Mouse (Mus musculus) liver, adult 10 weeks (tissue): ENCODE results near the gene Slc12a5. TPM values are rescaled to one million over a fixed set of nuclear protein-coding genes. Genes with fewer than 3 reads are reported as not detected.

Experiments used
- polyA plus RNA-seq: library from polyadenylated mRNA; stranded (reverse); fragments of 350-450 nt; fragmentation: Illumina TruSeq; extraction: RNeasy Lipid Tissue Mini Kit (QIAGEN cat#74804); gene quantifications from one replicate; pipeline ENCODE4 v1.2.3, GENCODE M21; 2014; ENCODE audit warnings: low read depth, low replicate concordance

Slc12a5 gene
- 1.8 TPM for polyA plus RNA-seq

GRCm38 (mm10) chr2:164960716-164961441 is at the start of gene Slc12a5:
Gene Slc12a5, plus strand, starts transcription at chr2:164960802.

GRCm38 (mm10) chr2:164911086-164912048 is 49.2 kb upstream of the Slc12a5 start, which contains the start of gene Zfp335:
Gene Zfp335, minus strand, starts transcription at chr2:164911757.

GRCm38 (mm10) chr2:164940140-164940830 is 20.3 kb upstream of the Slc12a5 start, which contains the start of gene Mmp9:
Gene Mmp9, plus strand, starts transcription at chr2:164940780.

GRCm38 (mm10) chr2:165034131-165035057 is 73.8 kb downstream of the Slc12a5 start, which contains the start of gene Ncoa5:
Gene Ncoa5, minus strand, starts transcription at chr2:165034867.

Other genes with a start within 250 kb of the Slc12a5 start
- not detected for gene Spint5, start 245.5 kb upstream of the Slc12a5 start, polyA plus RNA-seq
- gene Wfdc3, start 214.9 kb upstream of the Slc12a5 start, polyA plus RNA-seq = not detected
- gene Dnttip1, start 214.8 kb upstream of the Slc12a5 start, polyA plus RNA-seq = 1.6 TPM
- not detected for gene Ube2c, start 190.9 kb upstream of the Slc12a5 start, polyA plus RNA-seq
- gene Tnnc2, start 180.8 kb upstream of the Slc12a5 start, polyA plus RNA-seq = not detected
- 1.1 TPM for gene Snx21, start 175.0 kb upstream of the Slc12a5 start, polyA plus RNA-seq
- gene Acot8, start 155.9 kb upstream of the Slc12a5 start, polyA plus RNA-seq = 0.93 TPM
- 0.90 TPM for gene Zswim3, start 155.7 kb upstream of the Slc12a5 start, polyA plus RNA-seq
- gene Zswim1, start 138.1 kb upstream of the Slc12a5 start, polyA plus RNA-seq = 0.95 TPM
- gene Spata25, start 132.3 kb upstream of the Slc12a5 start, polyA plus RNA-seq = not detected
- 46.3 TPM for gene Ctsa, start 127.9 kb upstream of the Slc12a5 start, polyA plus RNA-seq
- not detected for gene Neurl2, start 127.3 kb upstream of the Slc12a5 start, polyA plus RNA-seq
- 3.6 TPM for gene Pltp, start 103.1 kb upstream of the Slc12a5 start, polyA plus RNA-seq
- 3.5 TPM for gene Pcif1, start 81.5 kb upstream of the Slc12a5 start, polyA plus RNA-seq
- gene Zfp335, start 49.0 kb upstream of the Slc12a5 start, polyA plus RNA-seq = 0.40 TPM
- not detected for gene Mmp9, start 20.0 kb upstream of the Slc12a5 start, polyA plus RNA-seq
- 5.0 TPM for gene Ncoa5, start 74.1 kb downstream of the Slc12a5 start, polyA plus RNA-seq
- not detected for gene Cd40, start 94.8 kb downstream of the Slc12a5 start, polyA plus RNA-seq
- not detected for gene 1700025C18Rik, start 129.9 kb downstream of the Slc12a5 start, polyA plus RNA-seq